Mouse (Mus musculus): ENCODE results near the gene Ube2o.

Ube2o gene

GRCm38 (mm10) chr11:116580711-116581375 lies 404 bp downstream of the Ube2o start:
- DNase-seq (ENCODE audit: low read depth) = no peak

- no peak for DNase-seq (ENCODE audit: low read depth)
These were observed 1.1 kb downstream of the Ube2o start for GRCm38 (mm10) chr11:116580031-116580652.

GRCm38 (mm10) chr11:116579280-116579679 lies 2.0 kb downstream of the Ube2o start:
- no peak for DNase-seq (ENCODE audit: low read depth)

GRCm38 (mm10) chr11:116575396-116575795 lies 5.9 kb downstream of the Ube2o start:
- DNase-seq (ENCODE audit: low read depth) = no peak

GRCm38 (mm10) chr11:116574982-116575381 lies 6.3 kb downstream of the Ube2o start:
- DNase-seq (ENCODE audit: low read depth) = no peak

GRCm38 (mm10) chr11:116574486-116574885 lies 6.8 kb downstream of the Ube2o start:
- no peak for DNase-seq (ENCODE audit: low read depth)

GRCm38 (mm10) chr11:116572756-116573543 lies 8.3 kb downstream of the Ube2o start:
- DNase-seq (ENCODE audit: low read depth) = no peak

GRCm38 (mm10) chr11:116571767-116572679 lies 9.2 kb downstream of the Ube2o start:
- DNase-seq (ENCODE audit: low read depth) = peak; percentile 69

GRCm38 (mm10) chr11:116570821-116571220 lies 10.4 kb downstream of the Ube2o start:
- DNase-seq (ENCODE audit: low read depth) = no peak

- no peak for DNase-seq (ENCODE audit: low read depth)
These were observed 13.7 kb downstream of the Ube2o start for GRCm38 (mm10) chr11:116567531-116567930.

GRCm38 (mm10) chr11:116565283-116566041 lies 15.8 kb downstream of the Ube2o start:
- no peak for DNase-seq (ENCODE audit: low read depth)

- no peak for DNase-seq (ENCODE audit: low read depth)
These were observed 24.9 kb downstream of the Ube2o start for GRCm38 (mm10) chr11:116556308-116556707.

- DNase-seq (ENCODE audit: low read depth) = no peak
These were observed 25.7 kb downstream of the Ube2o start for GRCm38 (mm10) chr11:116555572-116555971.

GRCm38 (mm10) chr11:116554171-116554878 lies 26.9 kb downstream of the Ube2o start:
- DNase-seq (ENCODE audit: low read depth) = no peak

GRCm38 (mm10) chr11:116552194-116552593 lies 29.1 kb downstream of the Ube2o start:
- no peak for DNase-seq (ENCODE audit: low read depth)

GRCm38 (mm10) chr11:116550748-116551147 lies 30.5 kb downstream of the Ube2o start:
- no peak for DNase-seq (ENCODE audit: low read depth)

GRCm38 (mm10) chr11:116549273-116550038 lies 31.8 kb downstream of the Ube2o start:
- no peak for DNase-seq (ENCODE audit: low read depth)

GRCm38 (mm10) chr11:116548780-116549179 lies 32.5 kb downstream of the Ube2o start:
- no peak for DNase-seq (ENCODE audit: low read depth)

- DNase-seq (ENCODE audit: low read depth) = no peak
These were observed 33.8 kb downstream of the Ube2o start for GRCm38 (mm10) chr11:116547296-116548060.

All from fibroblast of lung, adult 2 months (primary cell).